Mouse (Mus musculus) kidney, postnatal 0 days (tissue): Measurements from ENCODE around the gene Prkca. TPM values are rescaled to one million over a fixed set of nuclear protein-coding genes. Genes with fewer than 3 reads are reported as not detected.

ENCODE experiments used
- ATAC-seq: fragments of 200-750 bp; cut with Nextera tagmentation; replicated peaks from 2 replicates; pipeline ENCODE4 v1.8.0; 2017; ENCODE audit warnings: low read depth, moderate number of reproducible peaks, moderate TSS enrichment, moderate library complexity; ENCODE audit not compliant: low FRiP score
- DNase-seq: peaks from one replicate; pipeline ENCODE4 v3.0.0-alpha.2; 2016; ENCODE audit warnings: low spot score
- H3K27ac ChIP-seq: fragments of 300-500 bp; sonication (generic); 2 replicates; pipeline ENCODE4 v1.5.1; 2014; ENCODE audit warnings: mild to moderate bottlenecking
- H3K27me3 ChIP-seq: fragments of 300-500 bp; sonication (generic); 2 replicates; pipeline ENCODE4 v1.6.1; 2014; ENCODE audit warnings: low read length, mixed read lengths; ENCODE audit not compliant: insufficient read depth
- H3K36me3 ChIP-seq: fragments of 300-500 bp; sonication (generic); 2 replicates; pipeline ENCODE4 v1.6.1; 2014; ENCODE audit warnings: low read length, mixed read lengths; ENCODE audit not compliant: insufficient read depth
- H3K4me1 ChIP-seq: fragments of 300-500 bp; sonication (generic); replicated peaks from 2 replicates; pipeline ENCODE4 v1.6.1; 2014; ENCODE audit warnings: antibody characterized with exemption, low read length, mixed read lengths; ENCODE audit not compliant: insufficient read depth
- H3K4me2 ChIP-seq: fragments of 300-500 bp; sonication (generic); 2 replicates; pipeline ENCODE4 v1.6.1; 2014; ENCODE audit warnings: mild to moderate bottlenecking, low read length, moderate library complexity, mixed read lengths
- H3K4me3 ChIP-seq: fragments of 300-500 bp; sonication (generic); replicated peaks from 2 replicates; pipeline ENCODE4 v1.5.1; 2014; ENCODE audit warnings: low read depth, low read length
- H3K9ac ChIP-seq: fragments of 300-500 bp; sonication (generic); 2 replicates; pipeline ENCODE4 v1.6.1; 2014; ENCODE audit warnings: low read depth, low read length
- H3K9me3 ChIP-seq: fragments of 300-500 bp; sonication (generic); replicated peaks from 2 replicates; pipeline ENCODE4 v1.6.1; 2016; ENCODE audit warnings: low read length, inconsistent platforms, mixed read lengths
- CTCF ChIP-seq: IDR thresholded peaks from 2 replicates; pipeline ENCODE4 v1.5.1; 2016; ENCODE audit warnings: antibody characterized with exemption, low read depth, mild to moderate bottlenecking, moderate library complexity
- WGBS: fragments of 180-500 bp; shearing (Covaris S2); extraction: QIAGEN DNeasy Blood & Tissue Kit; methylation state at CpG from one replicate; pipeline ENCODE4 v1.1.7; 2014; 5-methylcytosine and 5-hydroxymethylcytosine counted together
- polyA plus RNA-seq: library from polyadenylated mRNA; unstranded; fragments of >200 nt; fragmentation: Nextera tagmentation; extraction: Ambion mirVana; gene quantifications from 2 replicates; pipeline ENCODE4 v1.2.1, GENCODE M21; 2015

The Prkca gene
- polyA plus RNA-seq, 1 experiment from 2014 or later = 9.3 TPM

DNA sequence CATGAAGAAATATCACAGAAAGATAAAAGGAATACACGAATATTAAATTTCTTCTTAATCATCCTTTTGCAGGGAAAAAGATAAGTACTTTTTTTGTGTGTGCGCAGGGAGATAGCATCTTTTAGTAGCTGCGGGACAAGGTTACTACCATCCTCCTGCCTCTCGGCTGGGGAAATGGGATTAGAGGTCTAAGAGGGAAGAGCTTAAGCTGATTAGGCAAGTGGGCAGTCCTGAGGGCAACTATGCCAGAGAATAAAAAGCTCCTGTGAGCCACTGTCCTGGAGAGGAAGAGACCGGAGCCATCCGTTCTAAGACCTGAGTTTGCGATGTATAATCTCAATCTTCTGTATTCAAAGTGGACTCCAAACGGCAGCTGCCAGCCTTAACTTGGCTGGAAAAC, 45.8 kb downstream of the Prkca start:
- TF ChIP-seq CTCF = no peak
- H3K27ac ChIP-seq = no peak overlapping the region
- H3K4me3 ChIP-seq = no peak overlapping the region
- ATAC-seq = no peak
- no peak for DNase-seq
- 0 out of 2 replicates have a peak, but pooled peaks cover 4% of the 10 kb centered on the region for H3K4me1 ChIP-seq
- H3K4me2 ChIP-seq = no peak overlapping the region
- WGBS = 83% methylated on average over 8 of the region's 8 CpGs
- no peaks in the 10 kb centered on the region for H3K9me3 ChIP-seq
- H3K9ac ChIP-seq = no peak overlapping the region
- H3K27me3 ChIP-seq = no peaks in the 10 kb centered on the region
- H3K36me3 ChIP-seq = no peaks in the 10 kb centered on the region

DNA sequence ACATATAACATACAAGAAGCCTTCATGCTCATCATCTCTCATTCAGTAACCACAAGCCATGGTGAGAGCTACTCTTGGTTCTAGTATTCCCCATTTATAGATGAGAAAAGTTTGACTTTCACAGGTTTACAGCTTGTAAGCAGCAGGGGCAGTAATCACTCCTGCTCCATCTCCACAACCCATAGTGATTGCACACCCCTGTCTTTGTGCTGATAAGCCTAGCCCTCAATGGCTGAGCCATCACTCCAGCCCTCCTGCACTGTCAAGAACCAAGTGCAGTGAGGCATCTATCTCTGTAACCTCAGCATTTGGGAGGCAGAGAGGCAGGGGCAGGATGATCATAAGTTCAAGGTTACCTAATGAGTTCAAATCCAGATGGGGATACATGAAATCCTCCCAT, 48.4 kb downstream of the Prkca start:
- no peak overlapping the region for H3K27ac ChIP-seq
- no peaks in the 10 kb centered on the region for H3K36me3 ChIP-seq
- no peaks in the 10 kb centered on the region for H3K9me3 ChIP-seq
- DNase-seq (no peak), ATAC-seq (no peak)
- no peak overlapping the region for H3K4me3 ChIP-seq
- no peak overlapping the region for H3K9ac ChIP-seq
- 0 out of 2 replicates have a peak, but pooled peaks cover 2% of the 10 kb centered on the region for H3K4me1 ChIP-seq
- H3K4me2 ChIP-seq = no peak overlapping the region
- TF ChIP-seq CTCF = no peak
- no peaks in the 10 kb centered on the region for H3K27me3 ChIP-seq

DNA sequence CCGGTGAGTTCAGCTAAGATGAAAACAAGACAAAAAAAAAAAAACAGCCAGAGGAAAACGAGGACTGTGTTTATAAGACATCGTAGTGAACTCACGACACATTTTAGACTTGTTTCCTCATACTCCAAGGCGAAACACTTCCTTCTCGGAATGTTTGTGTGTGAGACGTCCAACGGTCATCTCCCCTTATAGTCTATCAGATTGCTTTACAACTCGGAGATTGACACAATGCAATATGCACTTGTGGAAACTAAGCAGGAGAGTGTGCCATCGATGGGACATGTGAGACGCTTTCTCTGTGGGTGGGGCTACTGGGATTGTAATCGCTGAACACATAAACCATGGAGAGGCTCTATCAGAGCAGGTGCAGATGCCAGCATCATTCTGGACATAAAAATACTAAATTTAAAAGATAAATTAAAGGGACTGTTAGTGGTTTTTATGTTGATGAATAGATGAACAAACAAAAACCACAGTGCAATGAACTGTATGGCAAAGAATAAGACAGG, 49.4 kb downstream of the Prkca start:
- ATAC-seq = no peak
- H3K9ac ChIP-seq = no peak overlapping the region
- H3K9me3 ChIP-seq = no peaks in the 10 kb centered on the region
- H3K36me3 ChIP-seq = no peaks in the 10 kb centered on the region
- H3K4me2 ChIP-seq = no peak overlapping the region
- H3K4me3 ChIP-seq = no peak overlapping the region
- TF ChIP-seq CTCF = no peak
- H3K27ac ChIP-seq = no peak overlapping the region
- no peaks in the 10 kb centered on the region for H3K27me3 ChIP-seq
- no peaks in the 10 kb centered on the region for H3K4me1 ChIP-seq
- DNase-seq = no peak
- 90% methylated on average over 12 of the region's 12 CpGs for WGBS

DNA sequence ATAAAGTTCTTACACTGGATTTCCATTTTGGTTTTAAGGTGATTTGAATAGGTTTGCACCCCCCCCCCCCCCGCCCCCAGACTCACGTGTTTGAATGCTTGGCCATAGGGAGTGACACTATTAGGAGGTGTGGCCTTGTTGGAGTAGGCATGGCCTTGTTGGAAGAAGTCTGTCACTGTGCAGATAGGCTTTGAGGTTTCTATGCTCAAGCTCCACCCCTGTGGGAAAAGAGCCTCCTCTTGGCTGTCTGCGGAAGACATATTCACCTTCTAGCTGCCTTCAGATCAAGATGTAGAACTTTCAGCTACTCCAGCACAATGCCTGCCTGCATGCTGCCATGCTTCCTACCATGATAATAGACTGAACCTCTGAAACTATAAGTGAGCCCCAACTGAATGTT, 49.9 kb downstream of the Prkca start:
- ATAC-seq = no peak
- TF ChIP-seq CTCF = no peak
- Histone ChIP-seq H3K36me3 (no peaks in the 10 kb centered on the region), H3K4me2 (no peak overlapping the region), H3K27ac (no peak overlapping the region), H3K9me3 (no peaks in the 10 kb centered on the region), H3K27me3 (no peaks in the 10 kb centered on the region), H3K4me1 (no peaks in the 10 kb centered on the region), H3K4me3 (no peak overlapping the region), H3K9ac (no peak overlapping the region)
- 76% methylated on average over 3 of the region's 3 CpGs for WGBS
- no peak for DNase-seq

DNA sequence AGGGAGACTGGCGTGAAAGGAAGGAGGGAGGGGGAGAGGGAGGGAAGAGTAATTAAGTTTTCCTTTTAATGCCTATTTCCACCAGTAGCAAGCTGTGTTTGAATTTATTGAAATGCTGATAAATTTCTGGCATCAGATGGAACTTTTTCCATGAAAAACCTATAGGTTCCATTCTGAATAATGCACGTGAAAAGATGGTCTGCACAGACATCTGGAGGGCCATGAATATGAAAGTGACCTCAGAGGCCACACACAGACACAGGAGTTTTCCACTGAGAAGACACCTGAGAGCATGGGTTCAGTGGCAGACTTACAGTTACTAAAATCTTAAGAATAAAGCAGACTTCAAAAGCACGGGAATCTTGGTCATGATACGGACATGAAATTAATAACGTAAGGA, 54.5 kb downstream of the Prkca start:
- Histone ChIP-seq H3K9me3 (no peaks in the 10 kb centered on the region), H3K4me3 (no peak overlapping the region), H3K4me1 (no peaks in the 10 kb centered on the region), H3K36me3 (no peaks in the 10 kb centered on the region), H3K9ac (no peak overlapping the region), H3K27me3 (no peaks in the 10 kb centered on the region), H3K27ac (no peak overlapping the region), H3K4me2 (no peak overlapping the region)
- DNase-seq (no peak), ATAC-seq (no peak)
- WGBS = 86% methylated on average over 5 of the region's 5 CpGs
- no peak for TF ChIP-seq CTCF

DNA sequence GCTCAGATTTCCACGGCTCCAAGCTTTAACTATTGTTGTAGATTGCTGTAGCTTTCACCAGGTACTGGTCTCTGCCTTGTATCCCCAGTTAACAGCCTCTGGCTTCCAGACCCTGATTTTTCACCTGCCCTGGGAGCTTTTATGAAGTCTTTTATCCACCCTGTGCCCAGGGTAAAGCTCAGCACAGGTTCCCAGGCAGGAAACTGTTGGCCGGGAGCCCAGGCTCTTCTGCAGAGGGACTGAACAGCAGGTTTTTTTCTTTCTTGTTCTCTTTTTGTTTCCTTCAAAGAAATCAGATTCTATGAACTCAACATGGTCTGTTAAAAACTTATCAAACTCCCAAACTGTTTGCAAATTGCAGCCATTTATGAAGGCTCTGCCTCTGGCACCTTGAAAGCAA, 56.4 kb downstream of the Prkca start:
- Histone ChIP-seq H3K27ac (no peak overlapping the region), H3K4me3 (no peak overlapping the region), H3K4me1 (no peaks in the 10 kb centered on the region), H3K27me3 (no peaks in the 10 kb centered on the region), H3K36me3 (no peaks in the 10 kb centered on the region), H3K9ac (no peak overlapping the region), H3K4me2 (no peak overlapping the region), H3K9me3 (no peaks in the 10 kb centered on the region)
- DNase-seq (no peak), ATAC-seq (no peak)
- WGBS = 35% methylated on average over 2 of the region's 2 CpGs
- TF ChIP-seq CTCF = no peak

DNA sequence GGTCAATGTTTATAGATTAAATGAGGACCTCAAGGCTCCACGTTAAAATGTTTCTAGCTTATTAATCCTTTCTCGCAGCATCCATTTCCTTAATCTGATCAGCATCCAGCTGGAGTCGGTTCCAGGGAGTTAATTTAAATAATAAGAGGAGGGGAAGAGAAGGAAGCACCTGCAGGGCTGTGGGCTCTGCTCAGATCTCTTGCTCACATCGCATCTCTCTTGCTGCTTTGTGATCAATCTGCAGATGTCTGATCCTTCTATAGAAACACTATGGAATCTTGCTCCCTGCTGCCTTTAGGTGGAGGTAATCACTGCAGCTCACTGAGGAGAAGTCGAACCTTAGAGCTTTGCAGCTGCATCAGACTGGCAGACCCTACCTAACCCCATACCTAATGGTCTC, 58.7 kb downstream of the Prkca start:
- 58% methylated on average over 5 of the region's 5 CpGs for WGBS
- Histone ChIP-seq H3K4me3 (no peak overlapping the region), H3K9me3 (no peaks in the 10 kb centered on the region), H3K4me1 (no peaks in the 10 kb centered on the region), H3K36me3 (no peaks in the 10 kb centered on the region), H3K27ac (no peak overlapping the region), H3K4me2 (no peak overlapping the region), H3K27me3 (no peaks in the 10 kb centered on the region), H3K9ac (no peak overlapping the region)
- no peak for TF ChIP-seq CTCF
- ATAC-seq = no peak
- no peak for DNase-seq
